Mouse (Mus musculus) mature B cell (primary cell): ENCODE data around the gene Rgs17.
"Not testable (repeated sequence)": the region's sequence is repeated elsewhere in the genome, so short reads cannot be mapped to it uniquely, and the experiment has no call there.

Source experiments
- in situ Hi-C: fragments of 300-500 bp; cut with MboI; formaldehyde crosslinking; loops from 2 replicates; pipeline ENCODE4 v1.14.3; 2019

Gene Rgs17

DNA sequence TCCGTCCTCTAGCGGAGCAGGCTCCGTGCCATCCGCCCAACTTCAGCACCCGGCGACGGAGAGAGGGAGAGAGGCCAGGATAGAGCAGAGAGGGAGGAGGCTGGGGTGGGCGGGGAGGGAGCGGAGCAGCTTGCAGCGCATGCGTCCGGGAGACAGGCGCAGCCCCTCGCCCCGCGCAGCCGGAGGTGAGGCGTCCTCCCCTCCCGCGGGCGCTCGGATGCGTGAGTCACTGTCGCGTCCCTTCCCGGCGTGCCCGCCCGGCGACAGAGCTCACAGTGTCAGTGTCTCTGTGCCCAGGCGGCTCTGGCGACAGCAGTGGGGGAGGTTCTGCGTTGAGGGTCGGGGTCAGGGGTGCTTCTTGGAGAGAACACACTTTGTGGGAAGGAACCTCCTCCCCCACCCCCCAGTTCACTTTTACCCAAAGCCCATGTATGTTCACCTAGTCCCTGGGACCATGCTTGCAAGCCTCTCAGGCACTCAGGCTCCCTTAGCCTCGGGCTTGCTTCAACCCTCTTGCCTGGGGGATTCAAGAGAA is at the start of gene Rgs17:
Rgs17 (minus strand) TSS at position 107 of the 535 bp plus-strand sequence.
- in situ Hi-C loops: no loop called here

DNA sequence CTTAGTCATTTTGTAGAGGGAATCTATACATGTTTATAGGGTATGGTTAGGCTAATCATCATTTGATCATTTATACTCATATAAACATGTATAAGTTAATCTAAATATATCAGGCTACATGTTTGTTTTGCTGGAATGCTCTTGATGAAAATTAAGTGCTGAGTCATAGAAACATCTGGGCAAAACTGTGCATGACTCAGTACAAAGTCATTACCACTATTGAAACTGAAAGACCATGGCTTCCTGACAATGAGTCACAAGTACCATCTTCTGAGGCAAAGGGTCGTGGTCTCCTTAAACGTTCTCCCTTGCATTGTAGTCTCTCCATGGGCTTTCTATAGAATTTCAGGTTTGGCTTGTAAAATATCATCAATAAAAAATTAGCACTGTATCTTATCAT is 45.5 kb upstream of the Rgs17 start:
- in situ Hi-C loops: no loop called here

DNA sequence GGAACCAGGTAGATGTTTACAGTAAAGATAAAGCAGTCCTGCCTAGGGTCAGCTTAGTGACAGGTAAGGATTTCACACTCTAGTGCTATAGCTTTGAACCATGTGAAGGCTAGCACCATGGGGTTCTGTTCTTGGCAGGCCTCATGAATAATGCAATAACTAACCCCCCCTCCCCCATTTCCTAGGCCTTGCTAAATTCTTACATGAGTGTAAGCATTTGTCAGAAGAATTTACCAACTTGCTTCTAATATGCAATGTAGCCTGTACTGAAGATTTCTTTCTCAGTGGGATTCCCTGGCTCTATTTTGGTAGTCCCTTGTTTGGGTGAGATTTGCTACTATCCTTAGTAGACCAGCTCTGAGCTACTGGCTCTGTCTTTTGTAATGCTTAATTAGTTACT is 31.6 kb upstream of the Rgs17 start:
- in situ Hi-C loops: not testable (repeated sequence)

DNA sequence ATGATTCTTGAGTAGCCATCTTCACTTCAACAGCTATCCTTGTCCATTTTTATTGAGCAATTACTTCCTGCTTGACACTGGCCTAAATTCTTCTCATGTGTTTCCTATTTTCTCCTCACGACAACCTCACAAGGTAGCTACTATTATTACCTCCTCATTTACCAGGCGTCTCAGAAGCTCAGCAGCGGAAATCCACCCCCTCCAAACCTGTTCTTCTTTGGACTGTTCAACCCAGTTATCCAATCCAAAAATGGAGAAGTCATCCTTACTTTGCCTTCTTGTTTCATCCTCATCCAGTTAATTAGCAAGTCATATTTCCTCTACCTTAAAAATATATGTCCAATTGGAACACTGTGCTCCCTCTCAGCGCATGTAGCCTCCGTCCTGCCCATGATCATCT is 2.1 kb upstream of the Rgs17 start:
- in situ Hi-C loops: no loop called here

DNA sequence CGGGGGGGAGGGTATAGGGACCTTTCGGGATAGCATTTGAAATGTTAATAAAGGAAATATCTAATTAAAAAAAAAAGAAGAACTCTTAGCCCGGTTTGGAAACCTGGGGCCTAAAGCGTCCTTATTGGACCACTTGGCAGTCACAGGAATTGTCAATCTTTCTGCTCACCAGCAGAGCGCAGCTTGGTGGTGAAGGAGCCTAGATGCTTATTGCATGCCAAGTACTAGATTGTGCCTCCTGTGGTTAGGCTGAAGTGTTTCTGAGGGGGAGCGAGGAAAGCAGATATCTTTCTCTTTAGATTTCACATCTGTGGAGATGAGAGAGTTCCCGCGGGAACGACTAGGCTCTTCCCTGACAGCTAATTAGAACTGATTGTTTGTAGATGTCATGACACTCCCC is 896 bp upstream of the Rgs17 start:
- in situ Hi-C loops: no loop called here

DNA sequence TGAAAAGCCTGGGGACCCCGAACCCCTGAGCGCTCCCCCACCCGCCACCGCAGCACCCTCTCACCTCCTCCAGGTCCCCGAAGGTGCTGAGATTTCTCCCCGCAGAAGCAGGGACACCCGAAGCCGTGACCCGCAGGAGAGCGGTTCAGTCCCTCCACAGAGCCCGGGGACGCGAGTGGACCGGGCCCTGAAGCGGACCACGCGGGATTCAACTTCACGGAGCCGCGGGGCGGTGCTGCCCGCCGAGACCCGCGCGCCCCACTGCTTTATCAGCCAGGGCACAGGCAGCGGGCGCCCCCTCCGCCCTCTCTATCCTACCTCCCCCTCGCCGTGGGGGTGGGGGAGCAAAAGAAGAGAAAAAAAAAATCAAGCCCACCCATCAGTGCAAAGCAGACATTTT is 429 bp downstream of the Rgs17 start:
- in situ Hi-C loops: no loop called here

DNA sequence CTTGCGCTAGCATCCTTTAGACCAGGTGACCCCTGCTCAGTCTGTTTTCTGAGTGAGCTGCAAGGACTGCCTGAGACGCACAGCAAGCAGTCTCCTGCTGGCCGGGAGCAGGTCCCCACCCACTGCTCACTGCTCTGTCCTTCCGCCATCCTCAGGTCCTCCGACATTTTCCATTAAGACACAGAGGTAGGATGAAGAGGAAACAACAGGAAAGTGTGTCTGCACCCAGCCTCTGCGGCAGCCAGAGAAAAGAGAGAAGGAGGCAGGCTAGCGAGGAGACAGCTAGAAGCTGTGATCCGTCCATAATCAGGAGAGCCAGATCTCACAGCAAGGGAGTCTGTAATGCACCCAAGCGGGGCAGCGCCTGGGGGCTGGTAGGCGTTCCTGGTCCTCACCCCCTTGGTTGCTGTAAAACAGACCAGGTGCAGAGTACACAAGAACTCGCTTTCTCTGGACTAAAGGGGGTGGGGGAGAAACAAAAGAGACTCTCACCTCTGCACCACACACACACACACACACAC is 1.1 kb downstream of the Rgs17 start:
- in situ Hi-C loops: no loop called here

DNA sequence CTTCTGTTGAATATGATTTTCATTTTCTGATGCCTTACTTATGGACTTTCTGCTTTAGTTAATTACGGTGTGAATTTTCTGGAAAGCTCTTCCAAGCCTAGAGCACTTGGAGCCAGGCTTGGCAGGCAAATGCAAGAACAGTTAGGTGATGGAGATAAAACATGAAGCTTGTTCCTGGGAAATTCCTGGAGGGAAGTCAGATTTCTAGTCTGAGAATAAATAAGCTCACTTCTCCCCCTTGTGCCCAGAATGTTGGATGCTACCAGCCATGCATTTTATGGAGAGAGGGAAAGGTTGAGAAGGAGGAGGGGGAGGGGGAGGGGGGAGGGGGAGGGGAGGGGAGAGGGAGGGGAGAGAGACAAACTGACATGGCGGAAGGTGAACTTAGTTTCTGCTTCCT is 17.8 kb downstream of the Rgs17 start:
- in situ Hi-C loops: no loop called here

DNA sequence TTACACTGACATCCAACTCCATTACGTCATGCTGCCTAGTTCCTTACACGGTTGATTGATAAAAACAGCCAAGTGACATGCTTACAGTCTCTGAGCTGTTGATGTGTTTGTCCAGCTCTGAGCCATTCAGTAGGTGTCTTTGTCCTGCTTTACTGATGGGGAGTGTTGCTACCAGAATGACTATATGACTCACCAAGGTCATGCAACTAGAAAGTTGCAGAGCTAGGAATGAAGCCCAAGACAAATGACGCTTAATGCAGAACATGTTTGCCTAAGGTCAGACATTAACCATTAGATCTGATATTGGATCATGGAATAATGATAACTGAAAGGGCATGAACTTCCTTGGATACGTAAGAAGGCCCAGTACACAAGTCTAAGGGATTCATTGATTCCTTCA is 20.4 kb downstream of the Rgs17 start:
- in situ Hi-C loops: no loop called here

DNA sequence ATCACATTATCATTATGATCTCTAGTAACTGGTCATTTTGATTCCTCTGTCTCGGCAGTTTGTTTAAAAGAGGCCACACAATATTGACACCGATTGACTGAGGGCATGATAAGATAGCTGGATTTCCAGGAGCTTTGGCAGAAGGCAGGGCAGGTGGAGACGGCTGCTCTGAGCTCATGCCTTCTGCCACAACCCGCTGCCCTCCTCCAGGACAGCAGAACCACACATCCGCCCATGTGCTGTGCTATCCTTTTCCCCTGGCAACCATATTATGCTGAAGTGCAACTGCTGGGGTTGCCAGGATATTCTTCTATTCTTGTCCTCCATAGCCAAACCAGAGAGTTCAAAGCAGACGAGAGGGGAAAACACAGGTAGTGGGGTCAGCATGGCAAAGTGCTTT is 21.5 kb downstream of the Rgs17 start:
- in situ Hi-C loops: no loop called here

DNA sequence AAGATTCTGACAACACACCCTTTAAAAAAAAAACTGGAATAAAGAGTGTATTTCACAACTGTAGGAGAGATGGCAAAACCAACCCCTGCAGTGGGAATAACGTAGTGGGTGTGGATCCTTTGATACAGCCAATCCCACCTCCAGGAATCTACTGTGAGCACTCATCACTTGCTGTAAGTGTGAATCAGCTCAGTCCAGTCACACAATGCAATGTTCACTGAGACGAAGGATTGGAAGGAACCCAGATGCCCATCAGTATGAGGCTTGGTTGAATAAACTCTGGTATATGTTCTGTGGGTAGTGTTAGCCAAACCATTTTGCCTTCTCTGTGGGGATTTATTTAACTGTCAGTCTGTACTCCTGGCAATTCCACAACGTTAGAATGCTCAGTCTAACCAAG is 45.1 kb downstream of the Rgs17 start:
- in situ Hi-C loops: no loop called here

DNA sequence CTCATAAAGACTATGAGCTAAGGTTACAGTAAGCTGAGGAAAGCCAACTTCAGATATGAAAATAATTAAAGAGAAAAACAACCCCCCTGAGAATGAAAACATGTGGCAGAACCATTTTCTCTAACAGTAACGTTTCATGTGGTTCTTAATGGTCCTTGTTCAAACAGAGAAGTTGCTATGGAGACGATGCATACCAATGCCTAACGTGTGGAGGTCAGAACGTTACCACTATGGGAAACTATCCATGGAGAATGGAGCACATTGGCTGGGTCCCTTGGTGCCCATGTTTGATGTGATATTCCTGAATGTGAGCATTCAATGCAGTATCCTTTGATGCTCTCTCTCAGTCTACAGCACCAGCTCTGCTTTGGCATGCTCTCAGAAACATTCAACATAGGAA is 51.1 kb downstream of the Rgs17 start:
- in situ Hi-C loops: no loop called here

DNA sequence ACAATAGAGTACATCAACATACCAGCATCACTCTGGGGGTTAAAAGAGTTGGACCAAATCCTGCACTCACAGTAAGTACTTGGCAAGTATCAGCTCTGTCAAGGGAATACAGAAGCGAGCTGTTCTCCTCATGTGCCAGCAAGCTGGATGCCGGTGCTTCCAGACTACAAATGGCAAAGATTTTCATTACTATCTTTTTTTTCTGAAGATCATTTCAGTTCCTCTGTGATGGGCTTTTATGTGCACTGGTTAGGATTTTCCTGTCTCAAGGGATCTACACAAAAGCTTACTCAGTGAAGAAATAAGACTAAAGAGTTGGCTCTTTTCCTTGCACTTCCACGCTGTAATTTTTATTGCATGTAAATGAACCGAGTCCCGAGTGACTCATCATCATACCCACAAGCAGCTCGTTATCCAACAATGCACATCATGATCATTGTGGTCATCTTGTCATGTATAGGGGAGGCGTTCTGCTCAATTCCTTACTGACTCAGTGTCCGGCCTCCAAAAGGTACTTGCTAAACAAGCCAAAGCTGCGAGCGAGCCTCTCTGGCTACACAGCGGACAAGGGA is 54.1 kb downstream of the Rgs17 start:
- in situ Hi-C loops: no loop called here

DNA sequence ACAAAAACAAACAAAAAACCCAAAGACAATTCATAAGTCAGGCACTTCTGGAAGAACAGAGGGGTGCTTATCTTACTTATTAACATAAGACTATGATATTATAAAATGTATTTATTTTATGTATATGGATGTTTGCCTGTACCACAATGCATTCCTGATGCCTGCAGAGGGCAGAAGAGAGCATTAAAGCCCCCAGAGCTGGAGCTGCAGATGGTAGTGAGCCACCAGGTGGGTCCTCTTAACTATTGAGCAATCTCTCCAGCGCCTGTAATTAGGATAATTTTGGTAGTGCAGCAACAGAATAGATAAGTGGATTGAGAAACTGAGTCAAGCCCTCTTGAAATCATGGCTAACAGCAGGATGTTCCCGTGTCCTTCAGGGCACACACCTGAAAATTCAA is 56.2 kb downstream of the Rgs17 start:
- in situ Hi-C loops: no loop called here

DNA sequence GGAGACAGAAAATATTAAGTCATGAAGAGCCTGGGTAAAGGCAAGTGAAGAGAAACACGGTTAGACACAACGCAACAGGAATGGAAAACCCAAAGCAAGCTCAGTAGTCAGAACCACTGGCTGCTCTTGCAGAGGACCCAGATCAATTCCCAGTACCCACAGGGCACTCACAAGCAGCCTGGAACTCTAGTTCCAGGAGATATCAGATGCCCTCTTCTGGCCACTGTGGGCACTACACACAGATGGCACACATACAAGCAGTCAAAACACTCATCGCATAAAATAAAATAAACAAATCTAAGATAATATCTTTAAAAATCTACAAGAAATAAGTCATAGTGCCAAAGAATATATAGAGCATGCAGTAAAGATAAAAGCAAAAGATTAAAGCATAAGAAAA is 59.5 kb downstream of the Rgs17 start:
- in situ Hi-C loops: no loop called here

DNA sequence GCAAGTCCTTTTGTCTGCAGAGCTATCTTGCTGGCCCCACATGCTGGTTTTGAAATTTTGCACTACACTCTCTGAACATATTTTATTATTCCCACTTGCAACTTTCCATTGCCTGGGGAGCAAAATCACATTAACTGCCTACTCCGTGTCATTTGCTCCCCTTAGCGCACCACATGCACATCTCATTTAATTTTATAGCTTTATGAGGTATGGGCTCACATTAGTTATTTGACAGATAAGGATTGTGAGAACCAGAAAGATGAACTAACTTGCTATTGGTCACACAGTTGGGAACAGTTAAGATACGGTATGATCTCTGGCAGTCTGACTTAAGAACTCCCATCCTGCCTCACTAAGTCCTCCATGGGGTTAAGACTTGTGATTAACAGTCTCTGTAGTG is 61.4 kb downstream of the Rgs17 start:
- in situ Hi-C loops: no loop called here

DNA sequence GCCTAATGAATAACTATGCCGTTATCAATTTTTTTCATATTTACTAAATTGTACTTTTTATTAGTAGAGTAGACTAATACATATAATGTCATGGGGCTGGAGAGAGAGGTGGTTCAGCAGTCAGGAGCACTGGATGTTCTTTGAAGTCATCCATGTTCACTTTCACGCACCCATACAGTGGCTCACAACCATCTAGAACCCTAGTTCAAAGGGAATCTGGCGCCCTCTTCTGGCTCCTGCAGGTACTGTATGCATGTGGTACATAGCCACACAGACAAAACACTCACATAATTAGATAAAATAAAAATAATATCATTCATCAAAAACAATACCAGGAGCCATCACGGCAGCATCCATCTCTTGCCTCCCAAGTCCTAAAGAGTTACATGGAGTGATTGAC is 62.5 kb downstream of the Rgs17 start:
- in situ Hi-C loops: no loop called here

DNA sequence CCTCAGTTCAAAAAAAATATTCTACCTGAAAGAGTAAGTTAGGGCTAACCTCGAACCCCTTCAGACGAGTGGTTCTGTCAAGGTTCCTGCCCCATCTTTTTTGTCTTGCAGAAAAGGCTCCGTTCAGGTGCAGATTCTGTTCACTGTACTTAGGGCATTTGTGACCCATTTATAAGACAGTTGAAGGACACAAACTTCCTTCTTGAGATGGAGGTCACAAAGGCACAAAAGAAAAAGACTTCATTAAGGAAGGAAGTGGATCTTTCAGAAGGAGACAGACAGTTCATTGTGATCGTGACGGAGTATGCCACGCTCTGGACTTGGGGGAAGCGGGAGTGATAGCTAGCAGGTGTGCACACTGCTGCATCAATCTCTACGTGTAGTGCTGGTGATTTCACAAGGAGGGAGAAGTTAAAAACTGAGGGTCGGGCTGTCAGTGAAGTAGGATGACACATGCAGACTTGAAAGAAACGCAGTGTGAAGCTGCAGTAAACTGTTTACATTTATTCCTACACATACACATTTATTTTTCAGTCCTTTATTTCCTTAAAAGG is 64.1 kb downstream of the Rgs17 start:
- in situ Hi-C loops: no loop called here

DNA sequence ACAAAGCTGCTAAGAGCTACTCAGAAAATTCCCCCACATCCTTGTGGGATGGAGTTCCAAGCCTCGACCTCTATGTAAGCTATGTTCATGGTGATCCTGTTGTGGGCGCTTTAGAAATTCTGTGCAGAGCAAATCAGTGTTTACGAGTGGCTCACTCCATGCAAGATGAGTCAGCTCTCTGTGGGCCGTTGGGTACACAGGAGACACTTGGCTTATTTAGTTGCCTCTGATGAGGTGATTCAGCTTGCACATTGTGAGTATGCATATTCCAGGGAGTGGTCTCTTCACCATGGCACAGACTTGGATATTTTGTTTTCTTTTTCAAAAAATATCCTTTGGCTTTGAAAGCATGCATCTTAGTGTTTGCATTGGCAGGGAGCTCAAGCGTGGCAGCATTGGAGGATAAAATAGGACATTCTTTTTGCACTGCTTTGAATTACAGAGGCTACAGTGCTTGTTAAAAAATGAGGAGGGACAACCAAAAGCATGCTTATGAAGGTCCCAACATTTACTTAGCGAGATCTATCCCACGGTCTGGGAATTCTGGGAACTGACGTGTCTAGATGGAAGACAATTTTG is 68.8 kb downstream of the Rgs17 start:
- in situ Hi-C loops: no loop called here

DNA sequence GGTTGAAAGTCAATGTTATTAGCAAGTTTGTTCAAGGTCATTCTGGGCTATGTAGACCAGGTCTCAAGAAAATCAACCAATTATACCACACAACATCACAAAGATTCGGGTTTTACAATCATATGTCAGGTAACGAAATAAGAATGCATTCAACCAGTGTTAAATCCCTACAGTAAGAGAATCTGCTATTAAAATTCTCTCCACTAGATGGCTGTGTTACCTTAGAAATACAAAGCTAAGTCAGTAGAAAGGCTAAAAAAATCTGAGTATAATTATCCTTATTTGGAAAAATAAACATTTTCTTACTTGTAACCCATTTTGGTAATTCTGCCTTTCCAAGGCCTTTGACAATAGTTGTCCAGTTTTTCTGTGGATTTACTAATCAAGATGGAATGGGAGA is 75.3 kb downstream of the Rgs17 start:
- in situ Hi-C loops: loop anchor here (25.0 kb wide), 1 partner anchor 235 kb away; no protein-coding TSS in a partner anchor

DNA sequence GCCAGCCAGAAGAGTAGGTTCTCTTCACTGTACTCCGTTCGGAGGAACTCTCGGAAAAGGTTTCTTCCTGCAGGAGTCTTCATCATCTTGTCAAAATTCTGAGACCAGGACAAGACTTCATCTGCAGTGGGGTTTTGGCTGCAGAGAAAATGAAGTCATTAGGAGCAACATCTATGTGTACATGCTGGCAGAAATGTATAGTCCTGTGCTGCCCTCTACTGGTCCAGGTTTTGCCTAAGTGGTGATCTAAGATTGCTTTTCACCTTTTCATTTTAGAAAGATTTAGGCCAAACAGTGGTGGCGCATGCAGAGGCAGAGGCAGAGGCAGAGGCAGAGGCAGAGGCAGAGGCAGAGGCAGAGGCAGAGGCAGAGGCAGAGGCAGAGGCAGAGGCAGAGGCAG is 80.8 kb downstream of the Rgs17 start:
- in situ Hi-C loops: loop anchor here (25.0 kb wide), 1 partner anchor 229 kb away; no protein-coding TSS in a partner anchor

DNA sequence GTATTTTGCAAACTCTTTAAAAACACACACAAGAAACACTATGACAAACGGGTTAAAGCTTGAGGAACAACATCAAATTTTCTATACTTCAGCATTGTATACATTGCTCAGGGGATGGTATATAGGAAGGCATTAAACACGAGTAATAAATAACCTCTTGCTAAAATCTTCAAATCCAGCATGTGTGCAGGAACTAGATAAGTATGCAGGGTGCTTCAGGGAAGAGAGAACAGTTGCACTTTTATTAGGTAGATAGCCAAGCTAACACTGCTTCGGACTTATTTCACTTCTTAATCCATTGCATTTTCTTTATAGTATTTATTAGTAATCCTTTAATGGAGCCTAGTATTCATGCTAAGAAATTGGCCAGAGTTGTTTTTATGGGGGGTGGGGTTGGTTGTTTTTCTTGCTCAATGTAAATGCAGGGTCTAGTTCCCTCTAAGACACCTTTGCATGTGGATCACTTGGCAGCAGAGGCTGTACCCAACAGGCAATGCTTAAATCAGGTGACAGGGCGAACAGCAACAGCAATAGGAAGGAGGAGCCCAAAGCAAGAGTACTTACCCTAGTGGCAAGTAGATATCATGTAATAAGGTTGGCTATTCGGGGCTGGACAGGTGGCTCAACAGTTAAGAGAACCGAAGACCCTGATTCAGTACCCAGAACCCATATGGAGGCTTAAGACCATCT is 95.7 kb downstream of the Rgs17 start:
- in situ Hi-C loops: loop anchor here (25.0 kb wide), 1 partner anchor 214 kb away; no protein-coding TSS in a partner anchor

DNA sequence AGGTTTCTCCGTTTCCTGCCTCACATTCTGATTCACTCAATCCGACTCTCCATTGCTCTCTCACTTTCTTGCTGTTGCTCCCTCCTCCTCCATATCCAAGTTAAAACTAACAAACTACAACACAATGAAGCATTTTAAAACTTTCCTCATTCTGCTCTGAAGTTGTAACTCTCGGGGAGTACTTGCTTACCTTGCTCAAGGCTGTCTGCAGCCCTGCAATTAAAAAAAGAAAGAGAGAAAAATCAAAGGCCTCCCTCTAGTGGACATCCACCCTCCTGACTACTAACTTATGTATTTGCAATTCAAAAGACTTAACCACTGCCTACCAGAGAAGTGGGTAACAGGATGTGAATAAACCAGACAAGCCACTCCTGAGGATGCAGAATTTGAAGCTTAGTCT is 97.4 kb downstream of the Rgs17 start:
- in situ Hi-C loops: loop anchor here (25.0 kb wide), 3 partner anchors 212 to 1837 kb away; partner anchors contain the start of gene Cnksr3
